Mouse (Mus musculus) liver, embryonic 16.5 days (tissue): Measurements from ENCODE around the gene Tjp3. TPM values are rescaled to one million over a fixed set of nuclear protein-coding genes. Genes with fewer than 3 reads are reported as not detected.

Source experiments
- ATAC-seq: fragments of 200-750 bp; cut with Nextera tagmentation; 2 replicates; pipeline ENCODE4 v1.8.0; 2017; ENCODE audit warnings: low read depth, mild to moderate bottlenecking, moderate number of reproducible peaks, moderate library complexity
- H3K27ac ChIP-seq: fragments of 300-500 bp; sonication (generic); 2 replicates; pipeline ENCODE4 v1.5.1; 2014; ENCODE audit warnings: mild to moderate bottlenecking, low read length
- H3K27me3 ChIP-seq: fragments of 300-500 bp; sonication (generic); 2 replicates; pipeline ENCODE4 v1.6.1; 2014; ENCODE audit warnings: low read depth, low read length, mixed read lengths; ENCODE audit not compliant: control insufficient read depth, insufficient read depth
- H3K36me3 ChIP-seq: fragments of 300-500 bp; sonication (generic); 2 replicates; pipeline ENCODE4 v1.6.1; 2014; ENCODE audit warnings: mild to moderate bottlenecking; ENCODE audit not compliant: control insufficient read depth, insufficient read depth
- H3K4me1 ChIP-seq: fragments of 300-500 bp; sonication (generic); 2 replicates; pipeline ENCODE4 v1.6.1; 2014; ENCODE audit warnings: low read depth, low read length, mixed read lengths; ENCODE audit not compliant: control insufficient read depth
- H3K4me2 ChIP-seq: fragments of 300-500 bp; sonication (generic); 2 replicates; pipeline ENCODE4 v1.6.1; 2014; ENCODE audit warnings: low read depth, low read length, mixed read lengths
- H3K4me3 ChIP-seq: fragments of 300-500 bp; sonication (generic); 2 replicates; pipeline ENCODE4 v1.5.1; 2014; ENCODE audit warnings: low read depth, mild to moderate bottlenecking, low read length
- H3K9ac ChIP-seq: fragments of 300-500 bp; sonication (generic); 2 replicates; pipeline ENCODE4 v1.6.1; 2014; ENCODE audit warnings: low read depth, low read length
- H3K9me3 ChIP-seq: fragments of 300-500 bp; sonication (generic); replicated peaks from 2 replicates; pipeline ENCODE4 v1.6.1; 2016; ENCODE audit warnings: low read length; ENCODE audit not compliant: control insufficient read depth
- WGBS: fragments of 180-500 bp; shearing (Covaris S2); extraction: QIAGEN DNeasy Blood & Tissue Kit; methylation state at CpG from one replicate; pipeline ENCODE4 v1.1.7; 2014; ENCODE audit not compliant: insufficient replicate concordance; 5-methylcytosine and 5-hydroxymethylcytosine counted together
- polyA plus RNA-seq: library from polyadenylated mRNA; unstranded; fragments of >200 nt; fragmentation: Nextera tagmentation; extraction: Ambion mirVana; gene quantifications from 2 replicates; pipeline ENCODE4 v1.2.1, GENCODE M21; 2015

Tjp3 gene
- polyA plus RNA-seq, 1 experiment from 2014 or later: 1.4 TPM

DNA sequence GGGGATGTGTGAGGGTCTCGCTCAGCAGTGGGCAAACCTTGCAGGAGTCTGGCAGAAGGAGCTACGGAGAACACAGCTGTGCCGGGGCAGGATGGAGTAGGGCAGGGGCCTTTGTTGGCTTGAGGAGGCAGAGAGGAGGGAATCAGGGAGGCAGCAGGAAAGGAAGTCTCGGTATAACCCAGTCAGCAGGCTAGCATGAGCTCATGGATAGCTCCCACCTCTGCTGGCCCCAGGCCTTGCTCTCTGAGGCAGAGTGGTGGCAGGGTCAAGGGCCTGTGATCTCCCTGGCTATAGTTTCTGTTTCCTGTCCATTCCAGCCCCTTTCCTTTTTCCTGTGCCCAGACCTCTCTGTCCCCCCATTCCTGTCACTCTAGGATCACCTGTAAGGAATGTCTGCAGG lies 10.9 kb upstream of the Tjp3 start:
- WGBS: 67% methylated on average over 4 of the region's 4 CpGs
- no peak overlapping the region for H3K4me3 ChIP-seq
- H3K9me3 ChIP-seq: no peaks in the 10 kb centered on the region
- H3K27ac ChIP-seq: peak overlapping the region; percentile 4; the same call in 1 of the 2 replicates
- peak overlapping the region; percentile 24; the same call in 1 of the 2 replicates for H3K4me2 ChIP-seq
- H3K9ac ChIP-seq: peak overlapping the region; percentile 24; the same call in 1 of the 2 replicates
- ATAC-seq: no peak
- peaks cover 77% of the 10 kb centered on the region for H3K4me1 ChIP-seq
- H3K36me3 ChIP-seq: peaks cover 11% of the 10 kb centered on the region
- H3K27me3 ChIP-seq: no peaks in the 10 kb centered on the region

DNA sequence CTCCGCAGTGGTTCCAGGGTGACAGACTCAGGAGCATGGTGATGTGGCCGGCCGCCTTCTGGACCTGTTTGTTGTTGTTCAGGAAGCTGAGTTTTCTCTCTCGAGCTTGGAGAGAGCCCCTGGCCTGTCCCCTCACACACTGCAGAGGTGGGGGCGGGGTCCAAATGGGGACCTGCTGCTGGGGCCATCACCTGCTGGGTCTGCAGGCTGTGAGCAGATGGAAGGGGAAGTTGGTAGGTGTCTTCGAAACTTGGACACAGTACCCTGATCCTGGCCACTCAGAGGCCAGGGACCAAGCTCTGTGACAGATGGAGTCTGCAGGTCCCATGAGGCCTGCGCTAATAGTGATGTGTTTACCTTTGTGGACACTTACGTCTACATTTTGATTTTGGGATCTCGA lies 9.9 kb upstream of the Tjp3 start:
- H3K4me2 ChIP-seq: no peak overlapping the region
- 64% methylated on average over 9 of the region's 9 CpGs for WGBS
- no peak for ATAC-seq
- no peak overlapping the region for H3K4me3 ChIP-seq
- peak overlapping the region; percentile 45 for H3K27ac ChIP-seq
- H3K27me3 ChIP-seq: no peaks in the 10 kb centered on the region
- no peaks in the 10 kb centered on the region for H3K9me3 ChIP-seq
- peaks cover 7% of the 10 kb centered on the region for H3K36me3 ChIP-seq
- no peak overlapping the region for H3K9ac ChIP-seq
- H3K4me1 ChIP-seq: peaks cover 85% of the 10 kb centered on the region

DNA sequence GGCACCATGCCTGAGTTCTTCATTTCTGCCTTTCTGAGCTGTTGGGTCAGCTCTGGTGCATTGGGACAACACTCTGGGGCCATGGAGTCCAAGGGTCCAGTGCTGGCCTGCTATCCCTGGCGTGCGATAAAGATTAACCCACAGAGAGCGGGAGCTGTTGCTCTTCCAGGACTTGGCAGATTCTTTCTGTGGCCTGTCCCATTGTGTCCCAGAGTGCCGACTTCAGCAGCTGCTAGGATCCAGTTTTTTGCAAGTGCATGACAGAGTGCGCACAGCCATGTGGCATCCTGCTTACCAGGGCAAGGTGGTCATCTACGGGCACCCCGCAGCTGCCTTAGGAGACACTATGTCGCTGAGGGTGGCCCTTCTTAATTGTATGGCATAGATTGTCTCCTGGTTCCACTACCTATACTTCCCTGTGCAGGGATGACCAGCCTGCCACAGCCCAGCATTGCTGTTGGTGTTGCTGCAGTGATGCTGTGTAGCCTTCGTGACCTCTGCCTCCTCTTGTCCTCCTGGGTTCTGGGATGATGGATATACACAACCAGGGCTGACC lies 9.0 kb upstream of the Tjp3 start:
- H3K4me3 ChIP-seq: no peak overlapping the region
- no peaks in the 10 kb centered on the region for H3K9me3 ChIP-seq
- H3K27ac ChIP-seq: peak overlapping the region; percentile 90
- H3K4me2 ChIP-seq: peak overlapping the region; percentile 18
- H3K9ac ChIP-seq: no peak overlapping the region
- peak; percentile 66 for ATAC-seq
- no peaks in the 10 kb centered on the region for H3K27me3 ChIP-seq
- 72% methylated on average over 9 of the region's 9 CpGs for WGBS
- no peaks in the 10 kb centered on the region for H3K36me3 ChIP-seq
- peaks cover 94% of the 10 kb centered on the region for H3K4me1 ChIP-seq

DNA sequence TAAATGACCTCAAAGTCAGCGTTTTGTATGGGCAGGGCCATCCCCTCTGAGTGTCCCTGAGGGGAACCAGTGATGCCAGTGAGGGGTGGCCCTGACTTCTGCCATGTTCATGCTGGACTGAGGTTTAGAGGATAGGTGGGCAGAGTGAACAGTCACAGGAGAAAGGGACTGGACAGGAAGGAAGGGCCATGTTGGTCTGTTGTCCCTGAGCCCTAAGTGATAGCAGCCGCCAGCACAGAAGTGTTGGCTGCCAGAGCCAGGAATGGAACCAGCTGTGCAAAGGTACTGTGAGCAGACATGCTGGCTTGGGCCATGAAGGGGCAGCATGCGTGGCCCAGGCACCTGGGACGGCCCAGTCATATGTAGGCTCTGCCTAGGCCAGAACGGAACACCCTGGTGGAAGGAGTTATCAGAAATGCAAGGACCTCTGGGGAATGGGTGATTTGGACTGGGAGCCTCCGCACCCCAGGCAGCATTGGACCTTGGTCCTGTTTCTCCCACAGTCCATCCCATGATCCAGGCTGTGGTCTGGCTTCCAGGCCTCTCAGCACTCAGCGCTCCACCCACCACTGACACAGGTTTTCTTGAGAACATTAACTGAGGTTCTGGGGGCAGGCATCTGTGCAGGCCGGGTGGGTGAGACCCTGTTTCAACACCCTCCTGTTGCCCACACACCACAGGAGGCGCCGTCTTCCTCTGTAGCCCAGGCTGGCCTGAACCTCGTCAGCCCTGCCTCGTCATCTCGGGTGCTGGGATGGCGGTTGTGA lies 8.4 kb upstream of the Tjp3 start:
- Histone ChIP-seq H3K27me3 (no peaks in the 10 kb centered on the region), H3K36me3 (no peaks in the 10 kb centered on the region), H3K9me3 (no peaks in the 10 kb centered on the region), H3K27ac (peak overlapping the region; percentile 90), H3K4me2 (peak overlapping the region; percentile 18), H3K4me1 (peaks cover 96% of the 10 kb centered on the region), H3K4me3 (no peak overlapping the region), H3K9ac (peak overlapping the region; percentile 25; the same call in 1 of the 2 replicates)
- 62% methylated on average over 14 of the region's 14 CpGs for WGBS
- peak; percentile 10; the same call in 1 of the 2 replicates for ATAC-seq

GRCm38 (mm10) chr10:81298369-81299100 lies 7.2 kb upstream of the Tjp3 start:
- Histone ChIP-seq H3K9me3 (no peaks in the 10 kb centered on the region), H3K4me3 (no peak overlapping the region), H3K9ac (peak overlapping the region; percentile 5; the same call in 1 of the 2 replicates), H3K36me3 (no peaks in the 10 kb centered on the region), H3K4me1 (peaks cover 97% of the 10 kb centered on the region), H3K27ac (peak overlapping the region; percentile 90), H3K4me2 (no peak overlapping the region), H3K27me3 (no peaks in the 10 kb centered on the region)
- 68% methylated on average over 17 of the region's 17 CpGs for WGBS
- no peak for ATAC-seq

- Histone ChIP-seq H3K27me3 (no peaks in the 10 kb centered on the region), H3K9ac (peak overlapping the region; percentile 40), H3K9me3 (no peaks in the 10 kb centered on the region), H3K27ac (peak overlapping the region; percentile 90), H3K4me1 (peaks cover 93% of the 10 kb centered on the region), H3K4me3 (no peak overlapping the region), H3K4me2 (peak overlapping the region; percentile 18; the same call in 1 of the 2 replicates), H3K36me3 (no peaks in the 10 kb centered on the region)
- ATAC-seq: peak; percentile 25
- WGBS: 22% methylated on average over 10 of the region's 10 CpGs
These were observed 6.5 kb upstream of the Tjp3 start for GRCm38 (mm10) chr10:81297845-81298244.

DNA sequence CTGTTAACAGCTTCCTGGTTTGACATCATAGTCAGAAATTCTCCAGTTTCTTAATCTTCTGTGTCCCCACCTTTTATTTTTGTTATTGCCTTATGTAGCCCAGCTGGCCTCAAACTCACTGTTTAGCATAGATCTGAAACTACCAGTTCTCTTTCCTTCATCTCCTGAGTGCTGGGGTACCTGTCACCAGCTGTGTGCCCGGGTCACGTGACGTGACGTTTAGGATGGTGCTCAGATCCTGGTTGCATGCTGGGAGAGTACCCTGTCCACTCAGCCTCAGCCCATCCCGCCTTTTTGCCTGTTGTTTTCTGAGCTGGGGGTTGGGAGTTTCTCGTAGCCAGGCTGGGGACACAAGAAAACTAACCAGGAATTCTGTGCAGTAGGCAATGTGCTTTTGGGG lies 5.9 kb upstream of the Tjp3 start:
- ATAC-seq: no peak
- Histone ChIP-seq H3K4me1 (peaks cover 89% of the 10 kb centered on the region), H3K36me3 (no peaks in the 10 kb centered on the region), H3K9me3 (no peaks in the 10 kb centered on the region), H3K4me2 (0 out of 2 replicates have a peak overlapping the region, but pooled peaks have one; percentile 18), H3K9ac (peak overlapping the region; percentile 40; the same call in 1 of the 2 replicates), H3K4me3 (no peak overlapping the region), H3K27me3 (no peaks in the 10 kb centered on the region), H3K27ac (peak overlapping the region; percentile 90)
- WGBS: 57% methylated on average over 6 of the region's 6 CpGs

DNA sequence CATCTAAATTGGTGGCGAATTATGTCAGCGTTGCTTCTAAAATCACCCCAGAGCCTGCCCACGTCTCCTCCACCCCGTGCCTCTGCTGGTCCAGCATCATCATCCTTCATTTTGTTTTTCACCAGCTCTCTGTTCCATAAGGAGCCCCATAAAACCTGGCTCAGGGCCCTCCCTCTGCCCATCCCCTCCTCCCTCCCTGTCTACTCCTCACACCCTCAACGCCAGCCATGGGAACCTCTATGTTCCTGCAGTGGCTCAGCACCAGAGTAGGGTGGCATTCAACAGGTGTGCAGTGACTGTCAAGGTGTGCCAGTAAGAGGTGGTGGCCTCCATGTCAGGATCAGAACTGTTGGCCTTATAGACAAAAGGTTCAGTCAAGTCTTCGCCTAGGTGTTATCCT lies 3.8 kb upstream of the Tjp3 start:
- no peak overlapping the region for H3K4me2 ChIP-seq
- H3K27ac ChIP-seq: no peak overlapping the region
- no peak overlapping the region for H3K9ac ChIP-seq
- peaks cover 84% of the 10 kb centered on the region for H3K4me1 ChIP-seq
- no peaks in the 10 kb centered on the region for H3K27me3 ChIP-seq
- WGBS: 72% methylated on average over 6 of the region's 6 CpGs
- H3K9me3 ChIP-seq: no peaks in the 10 kb centered on the region
- H3K36me3 ChIP-seq: no peaks in the 10 kb centered on the region
- no peak overlapping the region for H3K4me3 ChIP-seq
- no peak for ATAC-seq
